Mouse (Mus musculus) embryonic fibroblast, embryonic 13.5 days (primary cell): ENCODE data around the gene Mcat. TPM values are rescaled to one million over a fixed set of nuclear protein-coding genes. Genes with fewer than 3 reads are reported as not detected.

Experiments used
- H3K27ac ChIP-seq: 2 replicates; pipeline ENCODE4 v1.5.1; 2012; ENCODE audit warnings: low read length, control low read depth, inconsistent platforms; ENCODE audit not compliant: insufficient read depth
- H3K4me1 ChIP-seq: 2 replicates; pipeline ENCODE4 v1.6.1; 2011; ENCODE audit warnings: low read length; ENCODE audit not compliant: control insufficient read depth, insufficient read depth
- H3K4me3 ChIP-seq: 2 replicates; pipeline ENCODE4 v1.5.1; 2011; ENCODE audit warnings: mild to moderate bottlenecking, control low read depth, low read length; ENCODE audit not compliant: insufficient read depth
- CTCF ChIP-seq: IDR thresholded peaks from 2 replicates; pipeline ENCODE4 v1.5.1; 2011; ENCODE audit warnings: mild to moderate bottlenecking, control low read depth, low read length, moderate library complexity, borderline replicate concordance; ENCODE audit not compliant: insufficient read depth
- POLR2A ChIP-seq: IDR thresholded peaks from 2 replicates; pipeline ENCODE4 v1.6.1; 2011; ENCODE audit warnings: low read depth, mild to moderate bottlenecking, control low read depth, low read length, moderate library complexity
- polyA plus RNA-seq: library from polyadenylated mRNA; stranded (reverse); fragments of >200 nt; gene quantifications from 2 replicates; pipeline ENCODE4 v1.2.4, GENCODE M21; 2011; ENCODE audit warnings: low read depth; ENCODE audit not compliant: missing spikeins, insufficient read length

The Mcat gene
- polyA plus RNA-seq, 1 experiment, result 18.6 TPM

- H3K4me3 ChIP-seq, result no peak overlapping the region
- no peak overlapping the region for H3K27ac ChIP-seq
- TF ChIP-seq POLR2A (no peak), CTCF (no peak)
- 0 out of 2 replicates have a peak, but pooled peaks cover 2% of the 10 kb centered on the region for H3K4me1 ChIP-seq
Measured at GRCm38 (mm10) chr15:83528892-83529291, 34.7 kb downstream of the Mcat start.

GRCm38 (mm10) chr15:83527747-83528146 is 35.8 kb downstream of the Mcat start:
- no peak overlapping the region for H3K27ac ChIP-seq
- no peak overlapping the region for H3K4me3 ChIP-seq
- TF ChIP-seq CTCF (no peak), POLR2A (no peak)
- 0 out of 2 replicates have a peak, but pooled peaks cover 2% of the 10 kb centered on the region for H3K4me1 ChIP-seq

- Histone ChIP-seq H3K27ac (no peak overlapping the region), H3K4me1 (0 out of 2 replicates have a peak, but pooled peaks cover 2% of the 10 kb centered on the region), H3K4me3 (peak overlapping the region; percentile 51)
- TF ChIP-seq CTCF (no peak), POLR2A (no peak)
Measured at GRCm38 (mm10) chr15:83527092-83527437, 36.5 kb downstream of the Mcat start.

GRCm38 (mm10) chr15:83526424-83527091 is 37.0 kb downstream of the Mcat start, which contains the start of gene Bik:
Gene Bik (plus strand): TSS chr15:83526862.
- Histone ChIP-seq H3K27ac (no peak within 1 kb of the TSS), H3K4me3 (peak within 1 kb of the TSS; percentile 51)
- TF ChIP-seq CTCF, result no peak
- no peak for TF ChIP-seq POLR2A

GRCm38 (mm10) chr15:83524333-83524729 is 39.3 kb downstream of the Mcat start:
- Histone ChIP-seq H3K27ac (no peak overlapping the region), H3K4me1 (0 out of 2 replicates have a peak, but pooled peaks cover 2% of the 10 kb centered on the region), H3K4me3 (no peak overlapping the region)
- TF ChIP-seq CTCF (no peak), POLR2A (no peak)

More at GRCm38 (mm10) chr15:83526424-83527091, 37.0 kb downstream of the Mcat start, which contains the start of gene Bik:
- 0 out of 2 replicates have a peak, but pooled peaks cover 2% of the 10 kb centered on the region for H3K4me1 ChIP-seq

- Histone ChIP-seq H3K4me3 (no peak overlapping the region), H3K27ac (no peak overlapping the region), H3K4me1 (0 out of 2 replicates have a peak, but pooled peaks cover 2% of the 10 kb centered on the region)
- TF ChIP-seq CTCF, result no peak
- TF ChIP-seq POLR2A, result no peak
Measured at GRCm38 (mm10) chr15:83523638-83524332, 39.8 kb downstream of the Mcat start.

- Histone ChIP-seq H3K4me3 (no peak overlapping the region), H3K27ac (no peak overlapping the region)
- no peak for TF ChIP-seq CTCF
Measured at GRCm38 (mm10) chr15:83523196-83523595, 40.4 kb downstream of the Mcat start.

GRCm38 (mm10) chr15:83520861-83521382 is 42.7 kb downstream of the Mcat start:
- no peak overlapping the region for H3K4me3 ChIP-seq
- H3K4me1 ChIP-seq, result no peaks in the 10 kb centered on the region
- H3K27ac ChIP-seq, result no peak overlapping the region
- TF ChIP-seq CTCF (no peak), POLR2A (no peak)

More at GRCm38 (mm10) chr15:83523196-83523595, 40.4 kb downstream of the Mcat start:
- 0 out of 2 replicates have a peak, but pooled peaks cover 2% of the 10 kb centered on the region for H3K4me1 ChIP-seq

GRCm38 (mm10) chr15:83518215-83519048 is 45.2 kb downstream of the Mcat start:
- Histone ChIP-seq H3K4me3 (no peak overlapping the region), H3K4me1 (no peaks in the 10 kb centered on the region), H3K27ac (no peak overlapping the region)
- TF ChIP-seq CTCF (0 out of 2 replicates have a peak, but pooled peaks have one; percentile 9), POLR2A (no peak)

GRCm38 (mm10) chr15:83515018-83515417 is 48.6 kb downstream of the Mcat start:
- Histone ChIP-seq H3K4me1 (no peaks in the 10 kb centered on the region), H3K4me3 (no peak overlapping the region), H3K27ac (no peak overlapping the region)
- no peak for TF ChIP-seq CTCF
- TF ChIP-seq POLR2A, result no peak
